Mouse (Mus musculus): ENCODE results near the gene Lamtor3. TPM values are rescaled to one million over a fixed set of nuclear protein-coding genes. Genes with fewer than 3 reads are reported as not detected.

Lamtor3 gene
- polyA plus RNA-seq, 1 experiment from 2014 or later, result 103 TPM

DNA sequence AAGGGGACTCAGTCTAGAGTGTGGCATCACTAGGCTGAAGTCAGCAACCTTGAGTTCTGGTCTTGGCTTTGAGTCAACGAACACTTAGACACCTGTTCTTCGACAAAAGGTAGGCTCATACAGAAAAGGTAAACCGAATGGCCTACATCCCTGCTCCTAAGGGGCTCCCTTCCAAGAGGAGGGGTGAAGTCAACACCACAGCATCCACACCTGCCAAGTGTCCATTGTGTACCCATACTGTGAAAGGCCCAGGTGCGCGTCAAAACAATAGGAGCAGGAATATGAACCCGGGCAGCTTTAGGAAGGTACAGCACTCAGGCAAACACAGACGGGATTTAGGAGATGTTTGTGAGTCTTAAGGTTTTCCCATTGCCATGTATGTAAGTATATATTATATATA, 54.7 kb downstream of the Lamtor3 start:
- 0 out of 2 replicates have a peak overlapping the region, but pooled peaks have one; percentile 38 for H3K27ac ChIP-seq (ENCODE audit: low read depth)
- H3K27me3 ChIP-seq (ENCODE audit: insufficient read depth, low read length), result no peaks in the 10 kb centered on the region
- H3K9ac ChIP-seq, result no peak overlapping the region
- no peak for TF ChIP-seq CTCF (IDR thresholded peaks at IDR 0.05; ENCODE audit: low read depth)
- DNase-seq (no peak), ATAC-seq (ENCODE audit: insufficient read depth) (no peak)
- H3K36me3 ChIP-seq (ENCODE audit: insufficient read depth), result no peaks in the 10 kb centered on the region
- H3K4me3 ChIP-seq (ENCODE audit: low read depth, low read length), result no peak overlapping the region
- H3K9me3 ChIP-seq (ENCODE audit: low read depth, low read length), result no peaks in the 10 kb centered on the region
- WGBS, result 86% methylated on average over 7 of the region's 7 CpGs
- no peak overlapping the region for H3K4me2 ChIP-seq
- H3K4me1 ChIP-seq (ENCODE audit: insufficient read depth), result peaks cover 2% of the 10 kb centered on the region; the same call in 1 of the 2 replicates

DNA sequence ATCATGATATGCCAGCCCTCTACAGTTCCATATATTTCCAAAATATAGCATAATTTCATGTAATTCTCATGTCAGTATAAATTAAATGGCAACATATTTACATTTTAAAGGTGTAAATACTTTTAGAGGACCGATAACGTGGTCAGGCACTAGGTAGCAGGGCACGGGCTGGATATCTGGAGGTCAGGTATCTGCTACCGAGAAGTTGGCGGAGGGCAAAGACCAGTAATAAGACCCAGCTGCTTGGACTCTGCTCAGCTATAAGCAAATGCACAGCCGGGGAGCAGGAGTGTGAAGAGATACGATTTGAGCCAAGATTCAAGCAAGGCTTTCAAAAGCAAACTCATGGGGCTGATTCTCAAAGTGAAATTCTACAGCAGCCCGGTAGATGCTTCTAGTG, 56.0 kb downstream of the Lamtor3 start:
- Histone ChIP-seq H3K4me1 (ENCODE audit: insufficient read depth) (peaks cover 2% of the 10 kb centered on the region; the same call in 1 of the 2 replicates), H3K27ac (ENCODE audit: low read depth) (no peak overlapping the region), H3K36me3 (ENCODE audit: insufficient read depth) (no peaks in the 10 kb centered on the region), H3K4me3 (ENCODE audit: low read depth, low read length) (no peak overlapping the region), H3K9ac (no peak overlapping the region), H3K27me3 (ENCODE audit: insufficient read depth, low read length) (no peaks in the 10 kb centered on the region), H3K4me2 (no peak overlapping the region), H3K9me3 (ENCODE audit: low read depth, low read length) (no peaks in the 10 kb centered on the region)
- WGBS, result 51% methylated on average over 8 of the region's 8 CpGs
- DNase-seq (no peak), ATAC-seq (ENCODE audit: insufficient read depth) (no peak)
- TF ChIP-seq CTCF (IDR thresholded peaks at IDR 0.05; ENCODE audit: low read depth), result no peak

- Histone ChIP-seq H3K9ac (no peak overlapping the region), H3K9me3 (ENCODE audit: low read depth, low read length) (no peaks in the 10 kb centered on the region), H3K4me1 (ENCODE audit: insufficient read depth) (peaks cover 7% of the 10 kb centered on the region; the same call in 1 of the 2 replicates), H3K36me3 (ENCODE audit: insufficient read depth) (no peaks in the 10 kb centered on the region), H3K4me3 (ENCODE audit: low read depth, low read length) (no peak overlapping the region), H3K27me3 (ENCODE audit: insufficient read depth, low read length) (no peaks in the 10 kb centered on the region), H3K4me2 (no peak overlapping the region), H3K27ac (ENCODE audit: low read depth) (no peak overlapping the region)
- DNase-seq, result no peak
- no peak for TF ChIP-seq CTCF (IDR thresholded peaks at IDR 0.05; ENCODE audit: low read depth)
- 87% methylated on average over 7 of the region's 7 CpGs for WGBS
- no peak for ATAC-seq (ENCODE audit: insufficient read depth)
Measured at GRCm38 (mm10) chr3:137975435-137975834, 57.1 kb downstream of the Lamtor3 start.

DNA sequence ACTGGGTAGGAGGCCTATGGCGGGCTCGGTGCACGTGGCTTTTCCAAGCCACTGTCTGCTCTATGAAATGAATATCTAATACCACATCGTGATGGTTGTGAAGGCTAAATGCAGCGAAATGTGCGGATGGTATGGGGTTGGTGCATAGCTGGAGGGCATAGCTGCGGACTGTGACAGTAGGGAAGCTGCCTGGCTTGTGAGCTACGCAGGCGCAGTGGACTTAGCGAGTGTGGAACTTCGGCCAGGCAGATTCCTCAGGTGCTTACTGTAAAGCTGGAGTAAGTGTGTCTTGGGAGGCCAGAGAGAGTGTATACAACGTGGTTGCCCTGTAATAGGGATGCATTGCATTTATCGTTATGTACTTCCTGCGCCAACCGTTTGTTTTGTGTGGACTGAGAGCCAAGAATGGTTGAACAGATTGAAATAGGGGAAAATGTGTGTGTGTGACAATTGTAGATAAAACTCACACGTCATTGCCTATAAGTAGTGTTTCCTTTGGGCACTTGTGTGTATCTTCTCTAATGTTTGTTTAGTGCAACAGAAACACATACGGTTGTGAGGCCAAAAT, 57.6 kb downstream of the Lamtor3 start:
- H3K4me3 ChIP-seq (ENCODE audit: low read depth, low read length), result no peak overlapping the region
- H3K4me2 ChIP-seq, result no peak overlapping the region
- no peak for TF ChIP-seq CTCF (IDR thresholded peaks at IDR 0.05; ENCODE audit: low read depth)
- H3K36me3 ChIP-seq (ENCODE audit: insufficient read depth), result no peaks in the 10 kb centered on the region
- H3K4me1 ChIP-seq (ENCODE audit: insufficient read depth), result peaks cover 7% of the 10 kb centered on the region; the same call in 1 of the 2 replicates
- no peak overlapping the region for H3K9ac ChIP-seq
- DNase-seq (no peak), ATAC-seq (ENCODE audit: insufficient read depth) (no peak)
- no peaks in the 10 kb centered on the region for H3K27me3 ChIP-seq (ENCODE audit: insufficient read depth, low read length)
- no peaks in the 10 kb centered on the region for H3K9me3 ChIP-seq (ENCODE audit: low read depth, low read length)
- H3K27ac ChIP-seq (ENCODE audit: low read depth), result no peak overlapping the region
- WGBS, result 85% methylated on average over 17 of the region's 17 CpGs

DNA sequence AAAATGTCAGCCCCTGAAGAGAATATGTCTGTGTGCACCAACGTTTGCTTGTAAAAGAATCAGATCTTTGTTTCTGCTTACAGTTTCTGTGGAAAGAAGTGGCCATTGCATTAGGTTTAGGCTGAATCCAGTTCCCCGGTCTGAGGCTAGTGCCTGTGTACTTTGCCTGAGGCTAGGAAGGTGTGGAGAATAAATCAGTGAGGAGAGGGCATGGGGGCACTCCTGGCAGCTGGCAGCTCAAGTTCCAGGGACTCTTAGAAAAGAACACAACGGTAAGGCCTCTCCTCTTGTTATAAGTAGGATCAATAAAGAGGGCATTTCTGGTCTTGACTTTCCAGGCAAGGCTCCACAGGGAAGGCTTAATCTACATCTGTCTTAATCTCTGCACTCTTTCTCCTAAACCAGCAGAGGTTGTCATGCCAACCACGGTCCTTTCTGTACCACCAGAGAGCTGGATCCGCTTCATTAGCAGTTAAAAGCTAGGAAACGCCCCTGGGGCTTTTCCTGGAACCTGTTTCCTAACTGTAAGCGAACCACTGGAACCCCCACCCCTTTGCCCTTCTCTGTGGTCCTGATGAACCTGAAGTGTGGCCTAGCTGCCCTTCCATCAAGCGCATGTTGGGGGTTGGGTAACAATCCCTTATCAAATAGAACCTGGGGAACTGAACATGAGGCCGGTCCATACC, 58.8 kb downstream of the Lamtor3 start:
- peaks cover 7% of the 10 kb centered on the region; the same call in 1 of the 2 replicates for H3K4me1 ChIP-seq (ENCODE audit: insufficient read depth)
- H3K36me3 ChIP-seq (ENCODE audit: insufficient read depth), result no peaks in the 10 kb centered on the region
- ATAC-seq (ENCODE audit: insufficient read depth) (no peak), DNase-seq (no peak)
- no peak overlapping the region for H3K4me3 ChIP-seq (ENCODE audit: low read depth, low read length)
- no peaks in the 10 kb centered on the region for H3K27me3 ChIP-seq (ENCODE audit: insufficient read depth, low read length)
- no peaks in the 10 kb centered on the region for H3K9me3 ChIP-seq (ENCODE audit: low read depth, low read length)
- no peak overlapping the region for H3K9ac ChIP-seq
- no peak overlapping the region for H3K4me2 ChIP-seq
- 57% methylated on average over 9 of the region's 9 CpGs for WGBS
- TF ChIP-seq CTCF (IDR thresholded peaks at IDR 0.05; ENCODE audit: low read depth), result no peak
- H3K27ac ChIP-seq (ENCODE audit: low read depth), result no peak overlapping the region

DNA sequence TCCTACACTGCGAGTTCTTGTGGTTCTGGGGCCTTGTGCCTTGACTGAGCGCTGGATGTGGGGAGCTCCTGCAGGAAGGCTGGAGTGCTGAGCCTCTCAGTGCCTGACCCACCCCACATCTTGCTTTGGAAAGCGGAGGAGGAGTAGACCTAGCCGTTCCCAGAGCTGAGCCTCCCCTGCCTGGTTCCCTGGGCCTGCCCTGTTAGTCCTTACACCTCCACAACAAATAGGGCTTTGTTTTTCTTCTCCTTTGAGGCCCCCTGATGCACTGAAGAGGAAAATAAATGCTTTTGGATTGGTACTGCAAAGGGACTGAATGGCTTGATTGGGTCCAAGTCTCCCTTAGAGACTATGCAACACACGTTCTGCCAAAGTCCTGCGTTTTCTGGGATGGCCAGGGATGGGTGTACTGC, 59.3 kb downstream of the Lamtor3 start:
- Histone ChIP-seq H3K9ac (no peak overlapping the region), H3K27ac (ENCODE audit: low read depth) (no peak overlapping the region), H3K36me3 (ENCODE audit: insufficient read depth) (no peaks in the 10 kb centered on the region), H3K9me3 (ENCODE audit: low read depth, low read length) (no peaks in the 10 kb centered on the region), H3K4me1 (ENCODE audit: insufficient read depth) (peaks cover 7% of the 10 kb centered on the region; the same call in 1 of the 2 replicates), H3K4me3 (ENCODE audit: low read depth, low read length) (no peak overlapping the region), H3K4me2 (no peak overlapping the region), H3K27me3 (ENCODE audit: insufficient read depth, low read length) (no peaks in the 10 kb centered on the region)
- DNase-seq (no peak), ATAC-seq (ENCODE audit: insufficient read depth) (no peak)
- no peak for TF ChIP-seq CTCF (IDR thresholded peaks at IDR 0.05; ENCODE audit: low read depth)
- 55% methylated on average over 6 of the region's 6 CpGs for WGBS

GRCm38 (mm10) chr3:137978233-137978632, 59.9 kb downstream of the Lamtor3 start:
- Histone ChIP-seq H3K4me1 (ENCODE audit: insufficient read depth) (peaks cover 7% of the 10 kb centered on the region; the same call in 1 of the 2 replicates), H3K4me3 (ENCODE audit: low read depth, low read length) (no peak overlapping the region), H3K4me2 (no peak overlapping the region), H3K36me3 (ENCODE audit: insufficient read depth) (no peaks in the 10 kb centered on the region), H3K9ac (no peak overlapping the region), H3K9me3 (ENCODE audit: low read depth, low read length) (no peaks in the 10 kb centered on the region), H3K27me3 (ENCODE audit: insufficient read depth, low read length) (no peaks in the 10 kb centered on the region), H3K27ac (ENCODE audit: low read depth) (no peak overlapping the region)
- ATAC-seq (ENCODE audit: insufficient read depth) (no peak), DNase-seq (no peak)
- 61% methylated on average over 5 of the region's 5 CpGs for WGBS
- TF ChIP-seq CTCF (IDR thresholded peaks at IDR 0.05; ENCODE audit: low read depth), result no peak

Other genes starting within 250 kb of the Lamtor3 start
- not detected in 2 replicates for gene Gm21962, start 247.0 kb upstream of the Lamtor3 start, polyA plus RNA-seq (2014; fragmentation: Nextera tagmentation; extraction: Ambion mirVana)
- 2,590 and 2,710 TPM in 2 replicates for gene H2afz, start 54.0 kb upstream of the Lamtor3 start, polyA plus RNA-seq (2014; fragmentation: Nextera tagmentation; extraction: Ambion mirVana)
- 12.8 and 15.5 TPM in 2 replicates for gene Dnajb14, start 50.8 kb upstream of the Lamtor3 start, polyA plus RNA-seq (2014; fragmentation: Nextera tagmentation; extraction: Ambion mirVana)
- gene Dapp1, start 63.0 kb downstream of the Lamtor3 start, polyA plus RNA-seq (2014; fragmentation: Nextera tagmentation; extraction: Ambion mirVana), result 8.0 and 8.1 TPM in 2 replicates
- 0.21 and 0.31 TPM in 2 replicates for gene 1110002E22Rik, start 146.5 kb downstream of the Lamtor3 start, polyA plus RNA-seq (2014; fragmentation: Nextera tagmentation; extraction: Ambion mirVana)
- 0.19 TPM in 1 of 2 replicates, not detected in the other for gene Gm5105, start 148.9 kb downstream of the Lamtor3 start, polyA plus RNA-seq (2014; fragmentation: Nextera tagmentation; extraction: Ambion mirVana)
- gene Trmt10a, start 224.9 kb downstream of the Lamtor3 start, polyA plus RNA-seq (2014; fragmentation: Nextera tagmentation; extraction: Ambion mirVana), result 13.8 and 14.2 TPM in 2 replicates
- 6.8 and 6.9 TPM in 2 replicates for gene Mttp, start 226.5 kb downstream of the Lamtor3 start, polyA plus RNA-seq (2014; fragmentation: Nextera tagmentation; extraction: Ambion mirVana)

Data from lung, embryonic 14.5 days (tissue).